Mouse (Mus musculus) hindbrain, embryonic 13.5 days (tissue): ENCODE measurements around the gene Zfhx3. TPM values are rescaled to one million over a fixed set of nuclear protein-coding genes. Genes with fewer than 3 reads are reported as not detected.
A peak's percentile ranks its signal among the peaks of the same experiment; 100 is the strongest.

Experiments
- ATAC-seq: fragments of 200-750 bp; cut with Nextera tagmentation; 2 replicates; pipeline ENCODE4 v1.8.0; 2017; ENCODE audit warnings: moderate TSS enrichment; ENCODE audit not compliant: low FRiP score
- H3K27ac ChIP-seq: fragments of 300-500 bp; sonication (generic); 2 replicates; pipeline ENCODE4 v1.5.1; 2015; ENCODE audit warnings: inconsistent platforms, mild to moderate bottlenecking, moderate library complexity
- H3K27me3 ChIP-seq: fragments of 300-500 bp; sonication (generic); 2 replicates; pipeline ENCODE4 v1.6.1; 2015; ENCODE audit warnings: mild to moderate bottlenecking, inconsistent platforms
- H3K36me3 ChIP-seq: fragments of 300-500 bp; sonication (generic); 2 replicates; pipeline ENCODE4 v1.6.1; 2015; ENCODE audit warnings: mild to moderate bottlenecking, inconsistent platforms
- H3K4me1 ChIP-seq: fragments of 300-500 bp; sonication (generic); replicated peaks from 2 replicates; pipeline ENCODE4 v1.6.1; 2015; ENCODE audit warnings: inconsistent platforms
- H3K4me2 ChIP-seq: fragments of 300-500 bp; sonication (generic); 2 replicates; pipeline ENCODE4 v1.6.1; 2015; ENCODE audit warnings: inconsistent platforms, mild to moderate bottlenecking, moderate library complexity
- H3K4me3 ChIP-seq: fragments of 300-500 bp; sonication (generic); 2 replicates; pipeline ENCODE4 v1.5.1; 2015; ENCODE audit warnings: mild to moderate bottlenecking, inconsistent platforms
- H3K9ac ChIP-seq: fragments of 300-500 bp; sonication (generic); 2 replicates; pipeline ENCODE4 v1.6.1; 2015; ENCODE audit warnings: mild to moderate bottlenecking, inconsistent platforms
- H3K9me3 ChIP-seq: fragments of 300-500 bp; sonication (generic); 2 replicates; pipeline ENCODE4 v1.6.1; 2016; ENCODE audit warnings: inconsistent platforms
- WGBS: fragments of 180-500 bp; shearing (Covaris S2); methylation state at CpG from one replicate; pipeline ENCODE4 v1.1.7; 2015; 5-methylcytosine and 5-hydroxymethylcytosine counted together
- polyA plus RNA-seq: library from polyadenylated mRNA; unstranded; fragments of >200 nt; fragmentation: Nextera tagmentation; extraction: Ambion mirVana; gene quantifications from 2 replicates; pipeline ENCODE4 v1.2.1, GENCODE M21; 2015

The Zfhx3 gene
- polyA plus RNA-seq, 1 experiment from 2014 or later = 36.9 TPM

- ATAC-seq = no peak
- Histone ChIP-seq H3K4me2 (no peak overlapping the region), H3K27ac (no peak overlapping the region), H3K9me3 (no peaks in the 10 kb centered on the region), H3K36me3 (no peaks in the 10 kb centered on the region), H3K27me3 (no peaks in the 10 kb centered on the region), H3K4me3 (no peak overlapping the region), H3K9ac (no peak overlapping the region), H3K4me1 (peaks cover 49% of the 10 kb centered on the region)
- 88% methylated on average over 4 of the region's 5 CpGs for WGBS
Observed at GRCm38 (mm10) chr8:108842307-108842706, 899.9 kb downstream of the Zfhx3 start.

GRCm38 (mm10) chr8:108846174-108846573, 903.7 kb downstream of the Zfhx3 start:
- 35% methylated on average over 6 of the region's 6 CpGs for WGBS
- no peaks in the 10 kb centered on the region for H3K36me3 ChIP-seq
- no peak overlapping the region for H3K4me2 ChIP-seq
- H3K27ac ChIP-seq = no peak overlapping the region
- H3K9me3 ChIP-seq = no peaks in the 10 kb centered on the region
- H3K4me1 ChIP-seq = peaks cover 26% of the 10 kb centered on the region
- H3K27me3 ChIP-seq = no peaks in the 10 kb centered on the region
- no peak overlapping the region for H3K9ac ChIP-seq
- ATAC-seq = peak; percentile 62; the same call in 1 of the 2 replicates
- H3K4me3 ChIP-seq = no peak overlapping the region

GRCm38 (mm10) chr8:108846827-108847226, 904.4 kb downstream of the Zfhx3 start:
- WGBS = 64% methylated on average over 11 of the region's 11 CpGs
- Histone ChIP-seq H3K27ac (no peak overlapping the region), H3K4me2 (no peak overlapping the region), H3K9ac (no peak overlapping the region), H3K36me3 (no peaks in the 10 kb centered on the region), H3K4me3 (no peak overlapping the region), H3K27me3 (no peaks in the 10 kb centered on the region), H3K4me1 (peaks cover 30% of the 10 kb centered on the region), H3K9me3 (no peaks in the 10 kb centered on the region)
- ATAC-seq = no peak

GRCm38 (mm10) chr8:108847356-108847755, 904.9 kb downstream of the Zfhx3 start:
- Histone ChIP-seq H3K4me2 (no peak overlapping the region), H3K4me1 (peaks cover 35% of the 10 kb centered on the region), H3K36me3 (no peaks in the 10 kb centered on the region), H3K9me3 (no peaks in the 10 kb centered on the region), H3K27me3 (no peaks in the 10 kb centered on the region), H3K4me3 (no peak overlapping the region), H3K9ac (no peak overlapping the region), H3K27ac (no peak overlapping the region)
- no peak for ATAC-seq
- 73% methylated on average over 2 of the region's 2 CpGs for WGBS

GRCm38 (mm10) chr8:108848484-108848883, 906.0 kb downstream of the Zfhx3 start:
- ATAC-seq = no peak
- Histone ChIP-seq H3K9ac (no peak overlapping the region), H3K27me3 (no peaks in the 10 kb centered on the region), H3K4me2 (no peak overlapping the region), H3K9me3 (no peaks in the 10 kb centered on the region), H3K4me1 (peaks cover 46% of the 10 kb centered on the region), H3K36me3 (no peaks in the 10 kb centered on the region), H3K27ac (no peak overlapping the region), H3K4me3 (no peak overlapping the region)
- WGBS = 92% methylated on average over 3 of the region's 3 CpGs

GRCm38 (mm10) chr8:108853028-108853427, 910.6 kb downstream of the Zfhx3 start:
- H3K27me3 ChIP-seq = no peaks in the 10 kb centered on the region
- no peak overlapping the region for H3K4me3 ChIP-seq
- H3K9me3 ChIP-seq = no peaks in the 10 kb centered on the region
- H3K27ac ChIP-seq = peak overlapping the region; percentile 61
- no peak for ATAC-seq
- peaks cover 36% of the 10 kb centered on the region for H3K4me1 ChIP-seq
- WGBS = 83% methylated on average over 10 of the region's 10 CpGs
- peaks cover 10% of the 10 kb centered on the region for H3K36me3 ChIP-seq
- no peak overlapping the region for H3K4me2 ChIP-seq
- no peak overlapping the region for H3K9ac ChIP-seq

- Histone ChIP-seq H3K36me3 (peaks cover 17% of the 10 kb centered on the region), H3K27ac (peak overlapping the region; percentile 58; the same call in 1 of the 2 replicates), H3K4me1 (peaks cover 36% of the 10 kb centered on the region), H3K27me3 (no peaks in the 10 kb centered on the region), H3K9ac (no peak overlapping the region; the same call in 1 of the 2 replicates), H3K9me3 (no peaks in the 10 kb centered on the region), H3K4me2 (no peak overlapping the region), H3K4me3 (no peak overlapping the region)
- whole genome bisulfite sequencing = 67% methylated on average over 12 of the region's 12 CpGs
- no peak for ATAC-seq
Observed at GRCm38 (mm10) chr8:108854444-108855102, 912.1 kb downstream of the Zfhx3 start.

GRCm38 (mm10) chr8:108859001-108859400, 916.6 kb downstream of the Zfhx3 start:
- ATAC-seq = no peak
- H3K4me2 ChIP-seq = no peak overlapping the region
- no peak overlapping the region for H3K27ac ChIP-seq
- no peak overlapping the region for H3K9ac ChIP-seq
- H3K27me3 ChIP-seq = no peaks in the 10 kb centered on the region
- no peaks in the 10 kb centered on the region for H3K9me3 ChIP-seq
- WGBS = 83% methylated on average over 8 of the region's 8 CpGs
- H3K36me3 ChIP-seq = peaks cover 17% of the 10 kb centered on the region
- peaks cover 22% of the 10 kb centered on the region for H3K4me1 ChIP-seq
- H3K4me3 ChIP-seq = no peak overlapping the region

GRCm38 (mm10) chr8:108859983-108860382, 917.5 kb downstream of the Zfhx3 start:
- H3K4me1 ChIP-seq = peaks cover 16% of the 10 kb centered on the region
- WGBS = 69% methylated on average over 9 of the region's 9 CpGs
- H3K27ac ChIP-seq = no peak overlapping the region
- H3K36me3 ChIP-seq = peaks cover 17% of the 10 kb centered on the region
- no peak for ATAC-seq
- no peak overlapping the region for H3K4me3 ChIP-seq
- no peak overlapping the region for H3K4me2 ChIP-seq
- H3K9me3 ChIP-seq = no peaks in the 10 kb centered on the region
- H3K27me3 ChIP-seq = no peaks in the 10 kb centered on the region
- H3K9ac ChIP-seq = no peak overlapping the region

- peaks cover 3% of the 10 kb centered on the region; the same call in 1 of the 2 replicates for H3K36me3 ChIP-seq
- H3K27me3 ChIP-seq = no peaks in the 10 kb centered on the region
- no peak for ATAC-seq
- no peak overlapping the region for H3K4me3 ChIP-seq
- H3K4me1 ChIP-seq = peaks cover 34% of the 10 kb centered on the region
- H3K9me3 ChIP-seq = no peaks in the 10 kb centered on the region
- no peak overlapping the region for H3K9ac ChIP-seq
- no peak overlapping the region for H3K4me2 ChIP-seq
- WGBS = 91% methylated on average over 10 of the region's 10 CpGs
- peak overlapping the region; percentile 8; the same call in 1 of the 2 replicates for H3K27ac ChIP-seq
Observed at GRCm38 (mm10) chr8:108863440-108863839, 921.0 kb downstream of the Zfhx3 start.

GRCm38 (mm10) chr8:108866430-108866829, 924.0 kb downstream of the Zfhx3 start:
- Histone ChIP-seq H3K36me3 (no peaks in the 10 kb centered on the region), H3K4me2 (no peak overlapping the region), H3K4me3 (no peak overlapping the region), H3K4me1 (peaks cover 35% of the 10 kb centered on the region), H3K27ac (no peak overlapping the region), H3K27me3 (no peaks in the 10 kb centered on the region), H3K9ac (no peak overlapping the region), H3K9me3 (no peaks in the 10 kb centered on the region)
- ATAC-seq = no peak
- 92% methylated on average over 7 of the region's 7 CpGs for WGBS

- no peak overlapping the region for H3K4me2 ChIP-seq
- H3K27me3 ChIP-seq = no peaks in the 10 kb centered on the region
- WGBS = 71% methylated on average over 13 of the region's 13 CpGs
- no peak overlapping the region for H3K27ac ChIP-seq
- no peak for ATAC-seq
- no peaks in the 10 kb centered on the region for H3K9me3 ChIP-seq
- no peak overlapping the region for H3K4me3 ChIP-seq
- H3K36me3 ChIP-seq = no peaks in the 10 kb centered on the region
- no peak overlapping the region for H3K9ac ChIP-seq
- H3K4me1 ChIP-seq = peaks cover 35% of the 10 kb centered on the region
Observed at GRCm38 (mm10) chr8:108867482-108868258, 925.2 kb downstream of the Zfhx3 start.
